Mouse (Mus musculus): ENCODE data around the gene Kat2a. TPM values are rescaled to one million over a fixed set of nuclear protein-coding genes. Genes with fewer than 3 reads are reported as not detected.

Gene Kat2a
- total and polyA plus RNA-seq, 3 experiments, result 59.6 to 143 (median 63.7) TPM

GRCm38 (mm10) chr11:100702081-100702851 is 10.0 kb downstream of the Kat2a start:
- H3K79me2 ChIP-seq (ENCODE audit: control insufficient read depth, insufficient read depth, low read length, poor library complexity), result no peaks in the 10 kb centered on the region
- TF ChIP-seq POLR2AphosphoS5 (IDR thresholded peaks at IDR 0.05; ENCODE audit: borderline replicate concordance, low read depth, low read length) (no peak), ZC3H11A (IDR thresholded peaks at IDR 0.05; ENCODE audit: low read depth, low read length) (peak; percentile 96), MYC (IDR thresholded peaks at IDR 0.05; ENCODE audit: low read depth, low read length) (peak; percentile 100), MAFK (IDR thresholded peaks at IDR 0.05; ENCODE audit: borderline replicate concordance, low read depth, low read length) (no peak), TCF12 (IDR thresholded peaks at IDR 0.05; ENCODE audit: low read depth, low read length) (0 out of 2 replicates have a peak, but pooled peaks have one; percentile 24), USF2 (IDR thresholded peaks at IDR 0.05; ENCODE audit: borderline replicate concordance in 1 of 2, insufficient read depth in 1 of 2, low read depth in 1 of 2, low read length in 2 of 2) (no peak), USF1 (IDR thresholded peaks at IDR 0.05; ENCODE audit: low read depth, low read length) (0 out of 2 replicates have a peak, but pooled peaks have one; percentile 31), MYB (IDR thresholded peaks at IDR 0.05; ENCODE audit: low read depth, low read length) (no peak), ZNF384 (IDR thresholded peaks at IDR 0.05; ENCODE audit: low read depth, low read length) (peak; percentile 78), KAT2A (conservative IDR thresholded peaks at IDR 0.05; ENCODE audit: low read depth, low read length) (no peak), MAX (IDR thresholded peaks at IDR 0.05; ENCODE audit: low read length) (peak; percentile 91), ETS1 (IDR thresholded peaks at IDR 0.05; ENCODE audit: low read depth, low read length) (peak; percentile 73; the same call in 1 of the 2 replicates), E2F4 (IDR thresholded peaks at IDR 0.05; ENCODE audit: borderline replicate concordance, low read depth, low read length) (0 out of 2 replicates have a peak, but pooled peaks have one; percentile 38), MEF2A (IDR thresholded peaks at IDR 0.05; ENCODE audit: extremely low read depth, insufficient replicate concordance, low read depth, low read length, poor library complexity, severe bottlenecking) (no peak), POLR2AphosphoS2 (IDR thresholded peaks at IDR 0.05; ENCODE audit: low read length) (no peak), TBP (IDR thresholded peaks at IDR 0.05; ENCODE audit: low read depth, low read length) (0 out of 2 replicates have a peak, but pooled peaks have one; percentile 36), MAZ (IDR thresholded peaks at IDR 0.05; ENCODE audit: low read depth, low read length) (0 out of 2 replicates have a peak, but pooled peaks have one; percentile 50), JUND (IDR thresholded peaks at IDR 0.05; ENCODE audit: low read depth, low read length) (peak; percentile 60; the same call in 1 of the 2 replicates), UBTF (IDR thresholded peaks at IDR 0.05; ENCODE audit: borderline replicate concordance, insufficient read depth, low read depth, low read length) (no peak), GATA1 (IDR thresholded peaks at IDR 0.05; ENCODE audit: low read depth, low read length) (no peak), RCOR1 (IDR thresholded peaks at IDR 0.05; ENCODE audit: low read depth, low read length) (peak; percentile 51; the same call in 1 of the 2 replicates), RAD21 (IDR thresholded peaks at IDR 0.05; ENCODE audit: low read depth, low read length) (peak; percentile 95), POLR2A (IDR thresholded peaks at IDR 0.05; ENCODE audit: control insufficient read depth in 1 of 2, insufficient read depth in 1 of 2, low read depth in 1 of 2, low read length in 2 of 2, poor library complexity in 1 of 2) (peak; percentile 35 to 57; a peak in 2 of 4 replicates), BHLHE40 (IDR thresholded peaks at IDR 0.05; ENCODE audit: borderline replicate concordance, low read depth, low read length) (no peak), SMC3 (IDR thresholded peaks at IDR 0.05; ENCODE audit: low read depth, low read length) (peak; percentile 95), NRF1 (IDR thresholded peaks at IDR 0.05; ENCODE audit: insufficient read depth, low read depth, low read length, poor library complexity, severe bottlenecking) (0 out of 2 replicates have a peak, but pooled peaks have one; percentile 37), MXI1 (IDR thresholded peaks at IDR 0.05; ENCODE audit: low read depth, low read length) (peak; percentile 93), CHD1 (IDR thresholded peaks at IDR 0.05; ENCODE audit: low read depth, low read length) (no peak), ELF1 (IDR thresholded peaks at IDR 0.05; ENCODE audit: low read depth, low read length) (no peak), CHD2 (IDR thresholded peaks at IDR 0.05; ENCODE audit: low read length) (no peak), CTCF (IDR thresholded peaks at IDR 0.05 in 2 of 3, conservative IDR thresholded peaks at IDR 0.05 in 1 of 3; ENCODE audit: control insufficient read depth in 1 of 3, insufficient read depth in 1 of 3, low read depth in 2 of 3, low read length in 3 of 3, poor library complexity in 1 of 3, severe bottlenecking in 1 of 3) (peak; percentile 89 to 98 (median 93)), SIN3A (IDR thresholded peaks at IDR 0.05; ENCODE audit: low read length) (peak; percentile 97), HCFC1 (IDR thresholded peaks at IDR 0.05; ENCODE audit: low read depth, low read length) (peak; percentile 70)
- peak; percentile 96 for DNase-seq (ENCODE audit: low read depth, low spot score)
- H3K27me3 ChIP-seq (ENCODE audit: control insufficient read depth in 1 of 2, insufficient read depth in 2 of 2, low read length in 2 of 2), result no peaks in the 10 kb centered on the region
- peak overlapping the region; percentile 74 for H3K9ac ChIP-seq (ENCODE audit: control insufficient read depth, low read depth, low read length, poor library complexity, severe bottlenecking)
- peak overlapping the region; percentile 73 to 92 for H3K4me3 ChIP-seq (ENCODE audit: control insufficient read depth in 1 of 2, insufficient read depth in 1 of 2, low read depth in 2 of 2, low read length in 2 of 2)
- peak overlapping the region; percentile 63 for H3K27ac ChIP-seq (ENCODE audit: control insufficient read depth, low read depth, low read length)
- H3K9me3 ChIP-seq (replicated peaks; ENCODE audit: insufficient read depth, low read length), result no peaks in the 10 kb centered on the region
- peaks cover 3 to 7% of the 10 kb centered on the region in 2 experiments; a peak in 3 of 4 replicates for H3K4me1 ChIP-seq (ENCODE audit: control insufficient read depth in 1 of 2, insufficient read depth in 2 of 2, low read length in 2 of 2)
- peaks cover 0 to 12% of the 10 kb centered on the region in 2 experiments; a peak in 2 of 4 replicates for H3K36me3 ChIP-seq (ENCODE audit: control insufficient read depth in 1 of 2, insufficient read depth in 2 of 2, low read length in 2 of 2)

Data from MEL (cell line).